Mouse (Mus musculus) stomach, embryonic 16.5 days (tissue): ENCODE data around the gene Map3k14. TPM values are rescaled to one million over a fixed set of nuclear protein-coding genes. Genes with fewer than 3 reads are reported as not detected.

Experiments
- ATAC-seq: fragments of 200-750 bp; cut with Nextera tagmentation; 2 replicates; pipeline ENCODE4 v1.8.0; 2017; ENCODE audit warnings: moderate number of reproducible peaks, moderate TSS enrichment; ENCODE audit not compliant: insufficient read depth, low FRiP score
- H3K27ac ChIP-seq: fragments of 300-500 bp; sonication (generic); 2 replicates; pipeline ENCODE4 v1.5.1; 2014; ENCODE audit warnings: low read length
- H3K27me3 ChIP-seq: fragments of 300-500 bp; sonication (generic); 2 replicates; pipeline ENCODE4 v1.6.1; 2014; ENCODE audit warnings: low read length, control low read depth, mixed read lengths; ENCODE audit not compliant: control insufficient read depth, insufficient read depth
- H3K36me3 ChIP-seq: fragments of 300-500 bp; sonication (generic); 2 replicates; pipeline ENCODE4 v1.6.1; 2014; ENCODE audit warnings: low read length; ENCODE audit not compliant: control insufficient read depth, insufficient read depth
- H3K4me1 ChIP-seq: fragments of 300-500 bp; sonication (generic); 2 replicates; pipeline ENCODE4 v1.6.1; 2014; ENCODE audit warnings: low read length, control low read depth, mixed read lengths; ENCODE audit not compliant: control insufficient read depth, insufficient read depth
- H3K4me2 ChIP-seq: fragments of 300-500 bp; sonication (generic); 2 replicates; pipeline ENCODE4 v1.6.1; 2014; ENCODE audit warnings: low read depth, low read length, mixed read lengths
- H3K4me3 ChIP-seq: fragments of 300-500 bp; sonication (generic); replicated peaks from 2 replicates; pipeline ENCODE4 v1.5.1; 2014; ENCODE audit warnings: mild to moderate bottlenecking, low read length
- H3K9ac ChIP-seq: fragments of 300-500 bp; sonication (generic); 2 replicates; pipeline ENCODE4 v1.6.1; 2014; ENCODE audit warnings: low read length
- H3K9me3 ChIP-seq: fragments of 300-500 bp; sonication (generic); replicated peaks from 2 replicates; pipeline ENCODE4 v1.6.1; 2016; ENCODE audit warnings: low read length, control low read depth; ENCODE audit not compliant: control insufficient read depth
- WGBS: fragments of 180-500 bp; shearing (Covaris S2); extraction: QIAGEN DNeasy Blood & Tissue Kit; methylation state at CpG from one replicate; pipeline ENCODE4 v1.1.7; 2014; 5-methylcytosine and 5-hydroxymethylcytosine counted together
- polyA plus RNA-seq: library from polyadenylated mRNA; unstranded; fragments of >200 nt; fragmentation: Nextera tagmentation; extraction: Ambion mirVana; gene quantifications from 2 replicates; pipeline ENCODE4 v1.2.1, GENCODE M21; 2015

Gene Map3k14
- polyA plus RNA-seq, 1 experiment from 2014 or later, result 4.9 TPM

GRCm38 (mm10) chr11:103198339-103198738 is 68.9 kb downstream of the Map3k14 start:
- no peak overlapping the region for H3K27ac ChIP-seq
- ATAC-seq, result no peak
- peaks cover 50% of the 10 kb centered on the region for H3K27me3 ChIP-seq
- peak overlapping the region; percentile 44; the same call in 1 of the 2 replicates for H3K9ac ChIP-seq
- H3K9me3 ChIP-seq, result no peaks in the 10 kb centered on the region
- peak overlapping the region; percentile 73 for H3K4me2 ChIP-seq
- peak overlapping the region; percentile 53 for H3K4me3 ChIP-seq
- WGBS, result 11% methylated on average over 16 of the region's 16 CpGs
- no peaks in the 10 kb centered on the region for H3K36me3 ChIP-seq
- H3K4me1 ChIP-seq, result peaks cover 21% of the 10 kb centered on the region

DNA sequence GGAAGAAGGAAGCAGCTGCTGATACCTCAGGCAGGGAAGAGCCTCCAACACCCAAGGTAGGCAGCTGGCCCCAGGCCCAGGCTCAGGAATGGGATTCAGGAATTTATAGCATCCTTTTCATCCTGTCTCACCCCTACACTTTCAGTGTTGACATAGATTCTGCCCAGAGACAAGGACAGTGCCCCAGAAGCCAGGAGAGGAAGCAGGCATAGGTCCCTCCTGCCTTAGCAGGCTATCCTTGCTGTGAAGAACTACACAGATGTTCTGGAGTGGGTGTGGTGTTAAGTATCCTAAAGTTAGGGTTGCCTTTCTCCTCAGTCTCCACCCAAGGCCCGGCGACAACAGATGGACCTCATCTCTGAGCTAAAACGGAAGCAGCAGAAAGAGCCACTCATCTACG is 69.9 kb downstream of the Map3k14 start:
- H3K27me3 ChIP-seq, result peaks cover 60% of the 10 kb centered on the region
- H3K4me1 ChIP-seq, result peaks cover 30% of the 10 kb centered on the region
- no peak overlapping the region for H3K4me2 ChIP-seq
- ATAC-seq, result no peak
- no peaks in the 10 kb centered on the region for H3K9me3 ChIP-seq
- 66% methylated on average over 4 of the region's 4 CpGs for WGBS
- no peak overlapping the region for H3K9ac ChIP-seq
- no peak overlapping the region for H3K4me3 ChIP-seq
- no peak overlapping the region for H3K27ac ChIP-seq
- no peaks in the 10 kb centered on the region for H3K36me3 ChIP-seq

GRCm38 (mm10) chr11:103195656-103196055 is 71.6 kb downstream of the Map3k14 start:
- Histone ChIP-seq H3K4me2 (no peak overlapping the region), H3K9ac (no peak overlapping the region), H3K27ac (no peak overlapping the region), H3K4me3 (no peak overlapping the region), H3K27me3 (peaks cover 67% of the 10 kb centered on the region), H3K9me3 (no peaks in the 10 kb centered on the region), H3K4me1 (peaks cover 24% of the 10 kb centered on the region), H3K36me3 (no peaks in the 10 kb centered on the region)
- WGBS, result 84% methylated on average over 5 of the region's 5 CpGs
- no peak for ATAC-seq

- Histone ChIP-seq H3K9ac (no peak overlapping the region), H3K4me1 (peaks cover 24% of the 10 kb centered on the region), H3K36me3 (no peaks in the 10 kb centered on the region), H3K27ac (no peak overlapping the region), H3K4me2 (no peak overlapping the region), H3K9me3 (no peaks in the 10 kb centered on the region), H3K27me3 (peaks cover 66% of the 10 kb centered on the region), H3K4me3 (no peak overlapping the region)
- 71% methylated on average over 18 of the region's 18 CpGs for WGBS
- ATAC-seq, result no peak
Observed at GRCm38 (mm10) chr11:103195236-103195635, 72.0 kb downstream of the Map3k14 start.

DNA sequence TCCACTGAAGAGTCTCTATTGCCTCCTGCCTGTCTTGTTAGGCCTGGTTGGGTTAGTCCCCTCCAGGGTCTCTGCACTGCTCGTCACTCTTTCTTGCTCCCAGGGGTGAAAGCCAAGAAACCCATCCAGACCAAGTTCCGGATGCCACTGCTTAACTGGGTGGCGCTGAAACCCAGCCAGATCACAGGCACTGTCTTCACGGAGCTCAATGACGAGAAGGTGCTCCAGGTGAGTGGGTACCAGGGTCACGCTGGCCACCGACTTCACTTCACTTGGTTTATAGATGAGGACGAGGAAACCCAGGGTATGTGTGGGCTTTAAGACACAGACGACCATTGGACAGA is 73.5 kb downstream of the Map3k14 start:
- H3K4me2 ChIP-seq, result no peak overlapping the region
- H3K36me3 ChIP-seq, result no peaks in the 10 kb centered on the region
- 46% methylated on average over 9 of the region's 9 CpGs for WGBS
- no peak overlapping the region for H3K9ac ChIP-seq
- no peak overlapping the region for H3K27ac ChIP-seq
- H3K9me3 ChIP-seq, result no peaks in the 10 kb centered on the region
- no peak; the same call in 1 of the 2 replicates for ATAC-seq
- H3K27me3 ChIP-seq, result peaks cover 53% of the 10 kb centered on the region
- H3K4me3 ChIP-seq, result no peak overlapping the region
- H3K4me1 ChIP-seq, result peaks cover 11% of the 10 kb centered on the region

- Histone ChIP-seq H3K27me3 (peaks cover 51% of the 10 kb centered on the region), H3K27ac (no peak overlapping the region), H3K4me3 (peak overlapping the region; percentile 26), H3K9me3 (no peaks in the 10 kb centered on the region), H3K4me1 (peaks cover 11% of the 10 kb centered on the region), H3K4me2 (peak overlapping the region; percentile 41), H3K36me3 (no peaks in the 10 kb centered on the region), H3K9ac (peak overlapping the region; percentile 16; the same call in 1 of the 2 replicates)
- WGBS, result 10% methylated on average over 43 of the region's 44 CpGs
- ATAC-seq, result no peak
Observed at GRCm38 (mm10) chr11:103192956-103193824, 74.1 kb downstream of the Map3k14 start.

DNA sequence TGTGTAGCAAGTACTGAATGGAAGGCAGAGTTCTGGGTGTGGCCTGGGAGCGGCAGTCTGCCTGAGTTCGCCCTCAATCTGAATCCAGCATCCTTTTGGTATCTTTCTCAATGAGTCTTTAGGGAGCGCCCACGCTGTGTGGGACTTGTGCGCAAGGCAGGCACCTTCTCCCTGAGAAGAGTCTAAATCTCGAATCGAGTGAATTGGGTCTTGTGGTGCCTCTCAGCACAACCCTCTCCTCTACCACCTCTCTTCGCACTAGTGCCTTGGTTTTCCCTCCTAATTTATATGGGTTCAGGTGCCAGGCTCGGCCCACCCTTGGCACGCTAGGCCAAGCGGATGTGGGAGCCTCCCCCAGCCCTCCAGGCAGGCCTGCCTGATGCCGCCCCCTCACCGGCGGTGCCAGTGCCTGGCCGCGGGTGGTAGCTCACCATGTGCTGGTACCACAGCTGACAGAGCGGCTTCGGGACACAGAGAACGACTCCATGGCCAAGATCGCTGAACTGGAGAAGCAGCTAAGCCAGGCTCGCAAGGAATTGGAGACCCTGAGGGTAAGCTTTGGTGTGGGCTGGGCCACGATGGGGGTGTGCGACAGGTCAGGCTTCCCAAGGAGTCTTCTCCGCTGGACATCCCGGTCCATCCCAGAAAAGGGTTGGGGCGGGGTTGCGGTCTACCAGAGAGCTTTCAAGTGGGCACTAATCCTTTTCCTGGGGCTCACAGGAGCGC is 74.9 kb downstream of the Map3k14 start:
- no peaks in the 10 kb centered on the region for H3K36me3 ChIP-seq
- no peak for ATAC-seq
- no peaks in the 10 kb centered on the region for H3K9me3 ChIP-seq
- WGBS, result 19% methylated on average over 28 of the region's 28 CpGs
- no peak overlapping the region for H3K27ac ChIP-seq
- H3K4me2 ChIP-seq, result peak overlapping the region; percentile 41
- H3K4me3 ChIP-seq, result peak overlapping the region; percentile 26
- H3K27me3 ChIP-seq, result peaks cover 48% of the 10 kb centered on the region
- peaks cover 11% of the 10 kb centered on the region for H3K4me1 ChIP-seq
- H3K9ac ChIP-seq, result peak overlapping the region; percentile 16; the same call in 1 of the 2 replicates

DNA sequence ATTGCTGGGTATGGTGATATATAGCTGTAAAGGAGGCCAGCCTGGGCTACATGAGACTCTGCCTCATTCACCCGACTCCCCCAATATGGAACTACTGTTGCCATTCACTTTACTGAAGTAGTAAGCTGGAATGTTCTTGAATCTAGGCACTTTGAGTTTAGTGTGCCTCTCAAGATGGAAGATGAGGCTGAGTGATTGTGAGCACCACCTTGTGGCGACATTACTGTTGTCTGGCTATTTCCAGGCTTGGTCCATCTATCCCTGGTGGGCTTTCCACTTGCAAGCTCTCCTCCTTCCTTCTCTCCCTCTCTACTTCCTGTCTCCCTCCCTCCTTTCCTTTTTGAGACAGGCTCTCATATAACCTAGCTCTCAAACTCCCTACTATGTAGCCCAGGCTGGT is 82.4 kb downstream of the Map3k14 start:
- no peaks in the 10 kb centered on the region for H3K4me1 ChIP-seq
- H3K9me3 ChIP-seq, result no peaks in the 10 kb centered on the region
- no peaks in the 10 kb centered on the region for H3K36me3 ChIP-seq
- H3K27me3 ChIP-seq, result no peaks in the 10 kb centered on the region
- no peak overlapping the region for H3K4me2 ChIP-seq
- no peak overlapping the region for H3K9ac ChIP-seq
- H3K4me3 ChIP-seq, result no peak overlapping the region
- ATAC-seq, result no peak
- no peak overlapping the region for H3K27ac ChIP-seq
- WGBS, result 37% methylated on average over 2 of the region's 2 CpGs

DNA sequence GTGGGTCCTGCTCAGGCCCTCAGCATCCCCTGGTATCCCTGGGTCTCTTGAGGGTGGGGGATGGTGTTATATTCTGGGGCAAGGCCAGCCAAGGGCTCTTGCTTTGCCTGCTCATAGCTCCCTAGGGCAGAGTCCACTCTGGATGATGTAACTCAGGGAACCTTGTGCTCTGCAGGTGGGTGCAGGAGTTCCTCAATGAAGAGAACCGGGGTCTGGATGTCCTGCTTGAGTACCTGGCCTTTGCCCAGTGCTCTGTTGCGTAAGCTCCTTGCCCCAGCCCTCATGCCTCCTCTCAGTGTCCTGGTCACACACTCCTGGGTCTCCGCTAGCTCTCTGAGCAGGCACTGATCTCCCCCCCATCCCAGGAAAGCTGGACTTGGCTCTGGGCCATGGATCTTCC is 85.4 kb downstream of the Map3k14 start:
- 80% methylated on average over 3 of the region's 3 CpGs for WGBS

More for the DNA sequence above, 85.4 kb downstream of the Map3k14 start:
- ATAC-seq, result no peak; the same call in 1 of the 2 replicates
- H3K27me3 ChIP-seq, result no peaks in the 10 kb centered on the region
- H3K9me3 ChIP-seq, result no peaks in the 10 kb centered on the region
- H3K27ac ChIP-seq, result no peak overlapping the region
- no peak overlapping the region for H3K9ac ChIP-seq
- no peak overlapping the region for H3K4me2 ChIP-seq
- H3K36me3 ChIP-seq, result no peaks in the 10 kb centered on the region
- H3K4me1 ChIP-seq, result no peaks in the 10 kb centered on the region
- no peak overlapping the region for H3K4me3 ChIP-seq
